Mouse (Mus musculus): Measurements from ENCODE around the gene Sh3rf3. TPM values are rescaled to one million over a fixed set of nuclear protein-coding genes. Genes with fewer than 3 reads are reported as not detected.

Gene Sh3rf3
- polyA plus RNA-seq, 1 experiment from 2014 or later, result 0.43 TPM

DNA sequence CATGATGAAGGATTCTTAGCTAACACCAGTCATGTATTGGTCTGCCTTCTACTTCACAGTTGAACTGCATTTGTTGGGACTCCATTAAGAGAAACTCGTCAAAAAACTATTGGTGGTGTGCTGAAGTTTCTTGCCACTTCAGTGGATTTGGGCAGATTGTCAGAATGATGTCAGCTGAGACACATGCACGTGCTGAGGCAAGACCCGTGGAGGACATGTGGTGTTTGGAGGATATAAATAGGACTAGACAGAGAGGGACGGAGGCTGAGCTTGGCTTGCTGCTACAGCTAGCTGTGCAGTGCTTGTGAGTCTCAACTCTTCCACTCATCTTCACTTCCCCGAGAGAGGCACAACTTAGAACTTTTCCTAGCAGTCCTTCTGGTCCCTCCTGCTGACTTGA lies 161.0 kb downstream of the Sh3rf3 start:
- 75% methylated on average over 5 of the region's 5 CpGs for WGBS
- Histone ChIP-seq H3K4me3 (replicated peaks) (no peak overlapping the region), H3K9me3 (no peaks in the 10 kb centered on the region), H3K27ac (no peak overlapping the region), H3K4me2 (replicated peaks) (no peak overlapping the region), H3K9ac (no peak overlapping the region), H3K36me3 (no peaks in the 10 kb centered on the region), H3K4me1 (replicated peaks) (no peaks in the 10 kb centered on the region), H3K27me3 (replicated peaks) (no peaks in the 10 kb centered on the region)
- ATAC-seq, result no peak

DNA sequence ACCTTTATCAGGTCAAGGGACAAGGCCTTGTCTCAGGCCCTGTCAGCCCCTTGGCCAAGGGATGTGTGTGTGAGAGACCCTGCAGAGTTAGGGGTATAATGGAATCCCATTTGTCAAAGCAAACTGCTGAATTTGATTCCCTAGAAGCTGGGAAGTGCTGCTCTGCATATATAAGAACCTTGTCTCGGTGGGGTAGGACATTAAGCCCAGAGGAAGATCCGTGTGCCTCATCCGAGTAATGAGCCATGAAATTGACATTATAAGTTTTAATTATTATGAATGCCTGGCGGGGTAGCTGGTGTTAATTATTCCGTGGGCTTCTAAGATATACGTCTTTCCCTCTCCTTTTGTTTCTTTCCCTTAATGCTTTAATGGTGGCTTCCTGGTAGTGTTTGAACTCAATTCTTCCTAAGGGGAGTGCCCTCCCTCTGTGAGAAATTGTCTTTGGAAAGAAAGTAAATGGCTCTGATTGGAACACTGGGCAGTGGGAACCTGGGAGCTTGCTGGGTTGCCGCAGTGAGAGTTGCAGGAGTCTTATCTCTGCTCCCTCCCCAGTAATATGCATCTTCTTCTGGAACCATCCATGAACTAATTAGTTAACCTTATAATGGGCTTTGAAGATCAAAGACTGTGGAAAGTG lies 166.3 kb downstream of the Sh3rf3 start:
- ATAC-seq, result no peak

DNA sequence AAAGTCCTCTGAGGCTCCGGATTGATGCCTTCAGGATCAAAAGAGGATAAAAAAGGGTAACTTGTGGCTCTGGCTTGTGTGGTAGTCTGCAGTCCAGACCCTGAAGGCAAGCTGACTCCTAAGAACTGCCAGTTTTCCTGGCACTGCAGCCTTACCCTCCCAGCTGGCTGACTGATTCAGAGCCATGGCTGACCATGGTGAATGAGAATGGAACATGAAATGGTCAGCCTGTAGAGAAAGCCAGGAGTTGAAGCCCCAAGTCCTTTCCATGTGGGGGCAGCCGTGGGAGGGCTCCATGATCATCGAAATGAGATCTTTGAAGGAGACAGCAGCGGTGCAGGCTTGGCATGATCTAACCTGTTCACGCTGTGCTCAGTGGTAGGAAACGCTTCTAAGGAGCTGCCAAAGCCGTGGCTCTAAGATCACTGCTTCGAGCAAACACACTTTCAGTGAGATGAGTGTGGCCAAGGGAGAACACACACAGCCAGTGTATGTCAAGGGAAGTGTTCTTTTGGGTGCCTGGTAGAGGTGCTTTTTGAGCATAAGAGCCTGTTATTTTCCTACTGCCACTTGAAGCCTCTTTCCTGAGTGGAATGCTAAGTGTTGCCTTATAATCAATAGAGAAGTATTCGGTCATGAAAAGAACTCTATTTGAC lies 168.6 kb downstream of the Sh3rf3 start:
- Histone ChIP-seq H3K4me3 (replicated peaks) (no peak overlapping the region), H3K9ac (no peak overlapping the region), H3K9me3 (no peaks in the 10 kb centered on the region), H3K27ac (no peak overlapping the region), H3K27me3 (replicated peaks) (no peaks in the 10 kb centered on the region), H3K36me3 (no peaks in the 10 kb centered on the region), H3K4me2 (replicated peaks) (no peak overlapping the region), H3K4me1 (replicated peaks) (no peaks in the 10 kb centered on the region)
- ATAC-seq, result no peak
- WGBS, result 88% methylated on average over 9 of the region's 9 CpGs

More for the DNA sequence above, 166.3 kb downstream of the Sh3rf3 start:
- Histone ChIP-seq H3K27me3 (replicated peaks) (no peaks in the 10 kb centered on the region), H3K27ac (no peak overlapping the region), H3K4me2 (replicated peaks) (no peak overlapping the region), H3K4me3 (replicated peaks) (no peak overlapping the region), H3K9ac (no peak overlapping the region), H3K36me3 (no peaks in the 10 kb centered on the region), H3K4me1 (replicated peaks) (no peaks in the 10 kb centered on the region), H3K9me3 (no peaks in the 10 kb centered on the region)
- WGBS, result 61% methylated on average over 7 of the region's 7 CpGs

DNA sequence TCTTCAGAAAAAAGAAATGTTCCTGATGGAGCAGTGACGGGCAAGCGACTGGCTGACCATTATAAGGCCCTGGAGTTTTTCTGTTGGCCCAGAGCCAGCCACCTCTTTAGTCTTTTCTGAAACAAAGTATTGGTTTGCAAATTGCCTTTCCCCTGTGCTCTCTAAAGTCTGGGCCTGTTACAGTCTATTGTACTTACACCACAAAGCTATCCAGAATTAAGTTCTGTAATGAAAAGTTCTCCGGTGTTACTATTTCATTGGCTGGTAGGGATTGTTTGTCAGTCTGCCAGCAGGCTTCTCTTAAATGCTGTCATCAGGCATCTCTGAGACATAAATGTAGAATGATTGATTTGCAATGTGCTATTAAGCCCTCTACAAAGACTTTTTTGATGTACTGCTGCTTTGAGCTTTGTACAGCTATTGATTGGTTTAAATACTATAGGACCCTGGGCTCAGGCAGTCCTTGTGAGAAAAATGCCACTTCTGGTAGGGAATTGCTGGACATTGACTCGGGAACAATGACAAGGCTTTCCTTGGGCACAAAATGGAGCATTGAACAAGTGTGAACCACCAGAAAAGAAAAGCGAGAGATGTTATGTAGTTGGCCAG lies 169.5 kb downstream of the Sh3rf3 start:
- Histone ChIP-seq H3K9ac (no peak overlapping the region), H3K27me3 (replicated peaks) (no peaks in the 10 kb centered on the region), H3K4me3 (replicated peaks) (no peak overlapping the region), H3K4me2 (replicated peaks) (no peak overlapping the region), H3K27ac (no peak overlapping the region), H3K4me1 (replicated peaks) (no peaks in the 10 kb centered on the region), H3K36me3 (no peaks in the 10 kb centered on the region), H3K9me3 (no peaks in the 10 kb centered on the region)
- WGBS, result 82% methylated on average over 5 of the region's 5 CpGs
- ATAC-seq, result no peak

DNA sequence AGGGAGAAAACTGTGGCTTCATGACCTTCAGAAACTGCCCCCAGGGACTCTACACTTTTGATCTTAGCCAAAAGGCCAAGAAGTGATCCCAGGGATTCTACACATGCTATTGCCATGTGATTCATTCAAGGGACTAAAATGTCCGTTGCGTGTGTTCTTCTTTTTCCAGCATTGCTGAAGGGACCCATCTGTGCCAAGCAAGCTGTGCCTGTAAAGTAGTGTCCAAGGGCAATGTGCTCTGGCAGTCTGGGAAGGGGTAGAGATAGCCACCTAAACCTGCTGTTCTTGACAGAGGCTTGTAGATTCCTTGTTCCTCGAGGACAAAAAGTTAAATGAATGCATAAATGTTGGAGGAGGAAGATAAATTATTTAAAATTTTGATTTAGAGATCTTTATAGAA lies 178.5 kb downstream of the Sh3rf3 start:
- Histone ChIP-seq H3K36me3 (no peaks in the 10 kb centered on the region), H3K27me3 (replicated peaks) (no peaks in the 10 kb centered on the region), H3K4me3 (replicated peaks) (no peak overlapping the region), H3K4me2 (replicated peaks) (no peak overlapping the region), H3K4me1 (replicated peaks) (no peaks in the 10 kb centered on the region), H3K27ac (no peak overlapping the region), H3K9ac (no peak overlapping the region), H3K9me3 (no peaks in the 10 kb centered on the region)
- 82% methylated on average over 3 of the region's 3 CpGs for WGBS
- no peak for ATAC-seq

DNA sequence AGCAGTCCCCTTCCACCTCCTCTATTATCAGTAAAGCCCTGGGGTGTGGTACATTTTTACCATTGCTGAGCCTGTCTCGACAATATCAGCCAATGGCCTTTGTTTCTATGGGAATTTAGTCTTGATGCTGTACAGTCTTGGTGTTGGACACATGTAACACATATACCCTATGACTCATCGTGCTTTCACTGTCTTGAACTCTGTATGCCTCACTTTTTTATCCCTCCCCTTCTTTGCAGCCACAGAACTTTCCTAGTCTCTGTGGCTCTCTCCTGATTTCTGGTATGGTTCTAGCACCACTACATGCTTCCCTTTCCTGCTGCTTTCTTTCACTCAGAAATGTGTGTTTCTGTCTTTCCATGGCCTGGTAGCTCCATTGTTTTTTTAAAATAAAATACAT lies 181.6 kb downstream of the Sh3rf3 start:
- Histone ChIP-seq H3K4me3 (replicated peaks) (no peak overlapping the region), H3K9me3 (no peaks in the 10 kb centered on the region), H3K27ac (no peak overlapping the region), H3K4me1 (replicated peaks) (no peaks in the 10 kb centered on the region), H3K9ac (no peak overlapping the region), H3K36me3 (no peaks in the 10 kb centered on the region), H3K27me3 (replicated peaks) (no peaks in the 10 kb centered on the region), H3K4me2 (replicated peaks) (no peak overlapping the region)
- ATAC-seq, result no peak
- WGBS, result 76% methylated on average over 2 of the region's 2 CpGs

DNA sequence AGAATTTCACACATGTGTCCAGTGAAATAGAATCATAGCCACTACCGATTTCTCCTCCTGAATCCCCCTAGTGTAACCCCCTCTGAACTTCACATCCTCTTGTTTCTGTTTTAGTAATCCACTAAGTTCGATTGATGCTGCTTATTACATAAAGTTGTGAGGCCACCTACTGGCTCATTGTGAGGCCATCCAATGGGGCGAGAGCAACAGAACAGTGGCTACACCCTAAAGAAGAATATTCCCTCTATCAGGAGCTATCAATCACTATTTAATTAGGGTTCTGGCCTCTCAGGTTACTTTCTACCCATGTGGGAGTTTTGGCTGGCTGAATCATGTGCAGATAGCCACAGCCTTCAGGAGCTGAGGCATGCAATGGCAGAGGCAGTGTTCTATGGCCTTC lies 182.0 kb downstream of the Sh3rf3 start:
- Histone ChIP-seq H3K4me3 (replicated peaks) (no peak overlapping the region), H3K9ac (no peak overlapping the region), H3K4me1 (replicated peaks) (no peaks in the 10 kb centered on the region), H3K27me3 (replicated peaks) (no peaks in the 10 kb centered on the region), H3K4me2 (replicated peaks) (no peak overlapping the region), H3K9me3 (no peaks in the 10 kb centered on the region), H3K36me3 (no peaks in the 10 kb centered on the region), H3K27ac (no peak overlapping the region)
- ATAC-seq, result no peak
- 62% methylated on average over 3 of the region's 3 CpGs for WGBS

DNA sequence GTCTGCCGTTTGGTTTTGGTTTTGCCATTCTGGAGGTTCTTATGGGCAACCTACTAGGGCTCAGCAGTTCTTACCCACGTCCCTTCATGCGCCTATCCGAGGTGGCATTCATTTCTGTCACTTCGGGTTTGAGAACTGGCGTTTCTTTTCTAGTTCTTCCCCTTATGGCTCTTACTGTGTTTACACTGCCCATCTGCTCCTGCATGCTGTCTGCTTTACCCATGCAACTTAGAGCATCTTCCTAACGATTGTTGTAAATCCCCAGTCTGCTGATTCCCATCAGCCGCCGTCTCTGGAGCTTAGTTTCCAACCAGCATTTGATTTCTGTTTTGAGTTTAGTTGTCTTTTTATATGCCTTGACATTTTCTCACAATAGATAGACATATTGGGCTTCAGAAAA lies 189.2 kb downstream of the Sh3rf3 start:
- no peaks in the 10 kb centered on the region for H3K36me3 ChIP-seq
- H3K9me3 ChIP-seq, result no peaks in the 10 kb centered on the region
- no peaks in the 10 kb centered on the region for H3K4me1 ChIP-seq (replicated peaks)
- no peaks in the 10 kb centered on the region for H3K27me3 ChIP-seq (replicated peaks)
- H3K4me3 ChIP-seq (replicated peaks), result no peak overlapping the region
- no peak overlapping the region for H3K9ac ChIP-seq
- ATAC-seq, result no peak
- 75% methylated on average over 9 of the region's 9 CpGs for WGBS
- no peak overlapping the region for H3K27ac ChIP-seq
- no peak overlapping the region for H3K4me2 ChIP-seq (replicated peaks)

DNA sequence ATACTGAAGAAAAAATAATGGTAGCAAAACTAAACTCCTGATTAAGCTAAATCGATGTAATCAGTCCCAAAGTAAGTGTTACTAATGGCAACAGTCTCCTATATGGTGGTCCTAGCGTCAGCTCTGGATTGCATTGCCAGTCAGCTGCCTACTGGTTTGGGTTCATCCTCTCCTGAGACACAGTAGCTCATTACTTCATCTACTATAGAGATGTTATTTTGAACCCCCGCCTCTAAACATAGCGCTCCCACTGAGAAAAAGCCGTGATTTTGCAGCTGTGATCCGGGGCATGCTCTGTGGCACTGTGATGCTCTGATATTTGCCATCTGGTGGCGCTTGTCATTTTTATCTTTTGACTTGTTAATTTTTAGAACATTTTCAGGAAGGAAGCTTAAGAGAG lies 198.3 kb downstream of the Sh3rf3 start:
- Histone ChIP-seq H3K4me1 (replicated peaks) (no peaks in the 10 kb centered on the region), H3K36me3 (no peaks in the 10 kb centered on the region), H3K9me3 (no peaks in the 10 kb centered on the region), H3K4me3 (replicated peaks) (no peak overlapping the region), H3K9ac (no peak overlapping the region), H3K27ac (no peak overlapping the region), H3K27me3 (replicated peaks) (no peaks in the 10 kb centered on the region), H3K4me2 (replicated peaks) (no peak overlapping the region)
- WGBS, result 86% methylated on average over 7 of the region's 7 CpGs
- no peak for ATAC-seq

DNA sequence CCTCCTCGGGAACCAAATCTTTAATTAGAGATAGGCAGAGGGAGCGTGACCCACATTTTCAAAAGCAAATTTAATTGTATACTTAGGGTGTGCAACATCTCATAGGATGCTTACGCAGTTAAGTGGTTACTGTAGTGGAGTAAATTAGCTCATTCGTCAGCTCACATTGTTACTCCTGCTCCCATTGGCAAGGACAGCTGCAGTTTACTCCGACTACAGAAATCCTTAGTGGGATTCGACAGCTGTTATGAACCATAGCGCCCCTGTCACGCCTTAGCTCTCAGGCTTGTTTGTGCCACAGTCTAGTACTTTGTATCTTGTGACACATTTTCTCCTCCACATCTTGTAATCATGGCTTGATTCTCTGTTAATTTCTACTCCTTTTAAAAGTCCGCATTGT lies 200.5 kb downstream of the Sh3rf3 start:
- ATAC-seq, result no peak
- Histone ChIP-seq H3K4me2 (replicated peaks) (no peak overlapping the region), H3K36me3 (no peaks in the 10 kb centered on the region), H3K4me1 (replicated peaks) (no peaks in the 10 kb centered on the region), H3K4me3 (replicated peaks) (no peak overlapping the region), H3K27me3 (replicated peaks) (no peaks in the 10 kb centered on the region), H3K9ac (no peak overlapping the region), H3K27ac (no peak overlapping the region), H3K9me3 (no peaks in the 10 kb centered on the region)
- WGBS, result 83% methylated on average over 9 of the region's 9 CpGs

DNA sequence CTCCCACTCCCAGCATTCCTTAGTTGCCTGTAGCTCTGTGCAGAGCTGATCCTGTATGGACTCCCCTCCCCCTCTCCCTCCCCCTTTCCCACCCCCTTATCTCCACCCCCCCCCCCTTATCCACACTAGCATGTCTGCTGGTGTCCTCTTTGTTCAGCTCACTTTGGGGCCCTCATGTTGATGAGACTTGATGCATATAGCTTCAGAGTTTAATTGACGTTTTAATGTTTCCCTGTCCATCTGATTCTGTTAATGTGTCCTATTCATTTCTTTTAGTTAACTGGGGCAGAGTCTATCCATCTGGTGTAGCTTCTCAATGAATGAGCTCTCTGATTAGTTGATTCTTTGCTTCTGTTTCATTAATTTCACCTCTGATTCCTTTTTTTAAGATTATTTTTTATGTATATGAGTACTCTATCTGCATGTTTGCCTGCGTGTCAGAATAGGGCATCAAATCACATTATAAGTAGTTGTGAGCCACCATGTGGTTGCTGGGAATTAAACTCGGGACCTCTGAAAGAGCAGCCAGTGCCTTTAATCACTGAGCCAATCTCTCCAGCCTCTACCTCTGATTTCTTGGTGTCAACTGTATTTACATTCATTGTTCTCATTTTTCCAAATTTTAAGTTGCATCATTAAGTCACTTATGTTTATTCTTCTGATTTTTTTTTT lies 206.3 kb downstream of the Sh3rf3 start:
- no peak overlapping the region for H3K27ac ChIP-seq
- H3K4me1 ChIP-seq (replicated peaks), result no peaks in the 10 kb centered on the region
- H3K27me3 ChIP-seq (replicated peaks), result no peaks in the 10 kb centered on the region
- H3K4me2 ChIP-seq (replicated peaks), result no peak overlapping the region
- no peaks in the 10 kb centered on the region for H3K36me3 ChIP-seq
- no peak overlapping the region for H3K9ac ChIP-seq
- H3K4me3 ChIP-seq (replicated peaks), result no peak overlapping the region
- ATAC-seq, result no peak
- WGBS, result 63% methylated on average over 3 of the region's 3 CpGs
- H3K9me3 ChIP-seq, result no peaks in the 10 kb centered on the region

DNA sequence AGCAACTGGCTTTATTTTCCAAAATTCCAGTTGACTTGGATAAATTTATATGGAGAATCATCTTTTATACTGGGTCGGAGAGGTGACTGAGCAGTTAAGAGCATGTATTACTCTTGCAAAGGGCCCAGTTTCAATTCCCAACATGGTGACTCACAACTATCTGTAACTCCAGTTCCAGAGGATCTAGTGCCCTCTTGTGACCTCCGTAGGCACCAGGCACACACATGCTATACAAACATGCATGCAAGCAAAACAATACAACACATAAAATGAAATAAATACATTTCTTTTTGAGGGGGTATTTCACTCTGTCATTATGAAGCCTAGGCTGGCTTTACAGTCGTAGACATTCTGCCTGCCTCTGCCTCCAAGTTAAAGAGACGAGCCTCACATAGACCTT lies 237.3 kb downstream of the Sh3rf3 start:
- Histone ChIP-seq H3K4me1 (replicated peaks) (no peaks in the 10 kb centered on the region), H3K27me3 (replicated peaks) (no peaks in the 10 kb centered on the region), H3K4me3 (replicated peaks) (no peak overlapping the region), H3K9ac (no peak overlapping the region), H3K9me3 (no peaks in the 10 kb centered on the region), H3K27ac (no peak overlapping the region), H3K36me3 (no peaks in the 10 kb centered on the region), H3K4me2 (replicated peaks) (no peak overlapping the region)
- no peak for ATAC-seq
- WGBS, result 83% methylated on average over 4 of the region's 4 CpGs
